Mouse (Mus musculus): Measurements from ENCODE around the gene Gm20538. TPM values are rescaled to one million over a fixed set of nuclear protein-coding genes. Genes with fewer than 3 reads are reported as not detected.
A peak's percentile ranks its signal among the peaks of the same experiment; 100 is the strongest.

Gene Gm20538
- not detected in 2 replicates for polyA plus RNA-seq (2014; fragmentation: Nextera tagmentation; extraction: Ambion mirVana)

GRCm38 (mm10) chr19:44552731-44553130 is at the start of gene Gm20538:
TSS of gene Gm20538 (minus strand) at chr19:44552831.
- ATAC-seq (ENCODE audit: low FRiP score) (no peak), DNase-seq (ENCODE audit: low spot score) (no peak)
- WGBS, result 94% methylated on average over 4 of the region's 4 CpGs
- peak within 1 kb of the TSS; percentile 64 for H3K4me2 ChIP-seq (replicated peaks)
- no peak within 1 kb of the TSS for H3K27ac ChIP-seq
- no peak within 1 kb of the TSS for H3K9ac ChIP-seq
- peaks cover 11% of the 10 kb centered on the region for H3K4me1 ChIP-seq (replicated peaks; ENCODE audit: control insufficient read depth, insufficient read depth, low read length)
- peaks cover 55% of the 10 kb centered on the region for H3K36me3 ChIP-seq (replicated peaks; ENCODE audit: control insufficient read depth, insufficient read depth)
- no peak within 1 kb of the TSS for H3K4me3 ChIP-seq (replicated peaks; ENCODE audit: low read length)
- H3K9me3 ChIP-seq (ENCODE audit: control insufficient read depth, low read length), result no peaks in the 10 kb centered on the region
- H3K27me3 ChIP-seq (ENCODE audit: control insufficient read depth, insufficient read depth, low read length), result no peaks in the 10 kb centered on the region

GRCm38 (mm10) chr19:44594180-44594579 is 41.5 kb upstream of the Gm20538 start:
- no peak overlapping the region for H3K27ac ChIP-seq
- no peak overlapping the region for H3K4me2 ChIP-seq (replicated peaks)
- H3K27me3 ChIP-seq (ENCODE audit: control insufficient read depth, insufficient read depth, low read length), result no peaks in the 10 kb centered on the region
- no peak overlapping the region for H3K4me3 ChIP-seq (replicated peaks; ENCODE audit: low read length)
- H3K36me3 ChIP-seq (replicated peaks; ENCODE audit: control insufficient read depth, insufficient read depth), result no peaks in the 10 kb centered on the region
- no peaks in the 10 kb centered on the region; the same call in 1 of the 2 replicates for H3K4me1 ChIP-seq (replicated peaks; ENCODE audit: control insufficient read depth, insufficient read depth, low read length)
- H3K9me3 ChIP-seq (ENCODE audit: control insufficient read depth, low read length), result no peaks in the 10 kb centered on the region
- 94% methylated on average over 14 of the region's 14 CpGs for WGBS
- no peak for DNase-seq (ENCODE audit: low spot score)
- ATAC-seq (ENCODE audit: low FRiP score), result no peak
- no peak overlapping the region for H3K9ac ChIP-seq

- DNase-seq (ENCODE audit: low spot score) (no peak), ATAC-seq (ENCODE audit: low FRiP score) (no peak)
- 59% methylated on average over 6 of the region's 6 CpGs for WGBS
- Histone ChIP-seq H3K27ac (peak overlapping the region; percentile 52; the same call in 1 of the 2 replicates), H3K9ac (no peak overlapping the region), H3K4me1 (replicated peaks; ENCODE audit: control insufficient read depth, insufficient read depth, low read length) (no peaks in the 10 kb centered on the region; the same call in 1 of the 2 replicates), H3K4me3 (replicated peaks; ENCODE audit: low read length) (no peak overlapping the region), H3K4me2 (replicated peaks) (no peak overlapping the region), H3K36me3 (replicated peaks; ENCODE audit: control insufficient read depth, insufficient read depth) (no peaks in the 10 kb centered on the region), H3K27me3 (ENCODE audit: control insufficient read depth, insufficient read depth, low read length) (0 out of 2 replicates have a peak, but pooled peaks cover 4% of the 10 kb centered on the region), H3K9me3 (ENCODE audit: control insufficient read depth, low read length) (no peaks in the 10 kb centered on the region)
Observed at GRCm38 (mm10) chr19:44591638-44592037, 39.0 kb upstream of the Gm20538 start.

- no peaks in the 10 kb centered on the region for H3K9me3 ChIP-seq (ENCODE audit: control insufficient read depth, low read length)
- no peaks in the 10 kb centered on the region for H3K36me3 ChIP-seq (replicated peaks; ENCODE audit: control insufficient read depth, insufficient read depth)
- 71% methylated on average over 18 of the region's 18 CpGs for WGBS
- no peak overlapping the region for H3K9ac ChIP-seq
- peak overlapping the region; percentile 62 for H3K27ac ChIP-seq
- no peak overlapping the region for H3K4me3 ChIP-seq (replicated peaks; ENCODE audit: low read length)
- DNase-seq (ENCODE audit: low spot score), result no peak
- H3K27me3 ChIP-seq (ENCODE audit: control insufficient read depth, insufficient read depth, low read length), result 0 out of 2 replicates have a peak, but pooled peaks cover 4% of the 10 kb centered on the region
- no peaks in the 10 kb centered on the region; the same call in 1 of the 2 replicates for H3K4me1 ChIP-seq (replicated peaks; ENCODE audit: control insufficient read depth, insufficient read depth, low read length)
- no peak overlapping the region for H3K4me2 ChIP-seq (replicated peaks)
- ATAC-seq (ENCODE audit: low FRiP score), result 0 out of 2 replicates have a peak, but pooled peaks have one; percentile 37
Observed at GRCm38 (mm10) chr19:44590992-44591391, 38.4 kb upstream of the Gm20538 start.

GRCm38 (mm10) chr19:44589591-44590223 is 37.1 kb upstream of the Gm20538 start:
- H3K4me3 ChIP-seq (replicated peaks; ENCODE audit: low read length), result no peak overlapping the region
- no peak overlapping the region for H3K4me2 ChIP-seq (replicated peaks)
- H3K36me3 ChIP-seq (replicated peaks; ENCODE audit: control insufficient read depth, insufficient read depth), result no peaks in the 10 kb centered on the region
- no peaks in the 10 kb centered on the region; the same call in 1 of the 2 replicates for H3K4me1 ChIP-seq (replicated peaks; ENCODE audit: control insufficient read depth, insufficient read depth, low read length)
- no peak for DNase-seq (ENCODE audit: low spot score)
- no peak overlapping the region for H3K9ac ChIP-seq
- H3K27me3 ChIP-seq (ENCODE audit: control insufficient read depth, insufficient read depth, low read length), result 0 out of 2 replicates have a peak, but pooled peaks cover 4% of the 10 kb centered on the region
- no peak for ATAC-seq (ENCODE audit: low FRiP score)
- H3K27ac ChIP-seq, result 0 out of 2 replicates have a peak overlapping the region, but pooled peaks have one; percentile 62
- no peaks in the 10 kb centered on the region for H3K9me3 ChIP-seq (ENCODE audit: control insufficient read depth, low read length)
- WGBS, result 57% methylated on average over 7 of the region's 7 CpGs

- H3K36me3 ChIP-seq (replicated peaks; ENCODE audit: control insufficient read depth, insufficient read depth), result no peaks in the 10 kb centered on the region
- DNase-seq (ENCODE audit: low spot score), result no peak
Observed at GRCm38 (mm10) chr19:44588036-44588435, 35.4 kb upstream of the Gm20538 start.

GRCm38 (mm10) chr19:44582638-44583309 is 30.1 kb upstream of the Gm20538 start:
- WGBS, result 37% methylated on average over 9 of the region's 9 CpGs
- Histone ChIP-seq H3K9ac (no peak overlapping the region), H3K27me3 (ENCODE audit: control insufficient read depth, insufficient read depth, low read length) (0 out of 2 replicates have a peak, but pooled peaks cover 7% of the 10 kb centered on the region)

More at GRCm38 (mm10) chr19:44588036-44588435, 35.4 kb upstream of the Gm20538 start:
- no peaks in the 10 kb centered on the region for H3K9me3 ChIP-seq (ENCODE audit: control insufficient read depth, low read length)
- no peak overlapping the region for H3K4me2 ChIP-seq (replicated peaks)
- no peak overlapping the region for H3K9ac ChIP-seq
- no peak for ATAC-seq (ENCODE audit: low FRiP score)
- H3K4me3 ChIP-seq (replicated peaks; ENCODE audit: low read length), result no peak overlapping the region
- WGBS, result 41% methylated on average over 4 of the region's 4 CpGs
- 0 out of 2 replicates have a peak, but pooled peaks cover 10% of the 10 kb centered on the region for H3K27me3 ChIP-seq (ENCODE audit: control insufficient read depth, insufficient read depth, low read length)
- no peak overlapping the region for H3K27ac ChIP-seq
- no peaks in the 10 kb centered on the region; the same call in 1 of the 2 replicates for H3K4me1 ChIP-seq (replicated peaks; ENCODE audit: control insufficient read depth, insufficient read depth, low read length)

GRCm38 (mm10) chr19:44582103-44582502 is 29.5 kb upstream of the Gm20538 start:
- 0 out of 2 replicates have a peak, but pooled peaks cover 6% of the 10 kb centered on the region for H3K27me3 ChIP-seq (ENCODE audit: control insufficient read depth, insufficient read depth, low read length)
- ATAC-seq (ENCODE audit: low FRiP score), result no peak

More at GRCm38 (mm10) chr19:44582638-44583309, 30.1 kb upstream of the Gm20538 start:
- H3K4me1 ChIP-seq (replicated peaks; ENCODE audit: control insufficient read depth, insufficient read depth, low read length), result no peaks in the 10 kb centered on the region
- no peaks in the 10 kb centered on the region for H3K9me3 ChIP-seq (ENCODE audit: control insufficient read depth, low read length)
- ATAC-seq (ENCODE audit: low FRiP score) (peak; percentile 83), DNase-seq (ENCODE audit: low spot score) (peak; percentile 97)
- no peak overlapping the region for H3K4me3 ChIP-seq (replicated peaks; ENCODE audit: low read length)
- no peaks in the 10 kb centered on the region for H3K36me3 ChIP-seq (replicated peaks; ENCODE audit: control insufficient read depth, insufficient read depth)
- no peak overlapping the region for H3K27ac ChIP-seq
- no peak overlapping the region for H3K4me2 ChIP-seq (replicated peaks)

GRCm38 (mm10) chr19:44578038-44578437 is 25.4 kb upstream of the Gm20538 start:
- H3K4me1 ChIP-seq (replicated peaks; ENCODE audit: control insufficient read depth, insufficient read depth, low read length), result no peaks in the 10 kb centered on the region
- ATAC-seq (ENCODE audit: low FRiP score), result no peak
- no peak overlapping the region for H3K9ac ChIP-seq
- no peak overlapping the region for H3K4me2 ChIP-seq (replicated peaks)
- H3K4me3 ChIP-seq (replicated peaks; ENCODE audit: low read length), result no peak overlapping the region
- DNase-seq (ENCODE audit: low spot score), result no peak
- H3K9me3 ChIP-seq (ENCODE audit: control insufficient read depth, low read length), result no peaks in the 10 kb centered on the region
- no peak overlapping the region for H3K27ac ChIP-seq
- H3K36me3 ChIP-seq (replicated peaks; ENCODE audit: control insufficient read depth, insufficient read depth), result peaks cover 34% of the 10 kb centered on the region
- 96% methylated on average over 1 of the region's 1 CpGs for WGBS
- no peaks in the 10 kb centered on the region for H3K27me3 ChIP-seq (ENCODE audit: control insufficient read depth, insufficient read depth, low read length)

More at GRCm38 (mm10) chr19:44582103-44582502, 29.5 kb upstream of the Gm20538 start:
- H3K4me3 ChIP-seq (replicated peaks; ENCODE audit: low read length), result no peak overlapping the region
- no peak for DNase-seq (ENCODE audit: low spot score)
- H3K36me3 ChIP-seq (replicated peaks; ENCODE audit: control insufficient read depth, insufficient read depth), result 0 out of 2 replicates have a peak, but pooled peaks cover 3% of the 10 kb centered on the region
- H3K27ac ChIP-seq, result no peak overlapping the region
- WGBS, result 80% methylated on average over 10 of the region's 10 CpGs
- H3K9me3 ChIP-seq (ENCODE audit: control insufficient read depth, low read length), result no peaks in the 10 kb centered on the region
- no peak overlapping the region for H3K9ac ChIP-seq
- no peak overlapping the region for H3K4me2 ChIP-seq (replicated peaks)
- no peaks in the 10 kb centered on the region for H3K4me1 ChIP-seq (replicated peaks; ENCODE audit: control insufficient read depth, insufficient read depth, low read length)
